8 mouse cellular contexts compared by ENCODE assay signal in genomic region chr4:116220071-116220650, GRCm38 (mm10). TPM values are rescaled to one million over a fixed set of nuclear protein-coding genes. Genes with fewer than 3 reads are reported as not detected.
DNase-seq lines count a peak whose midpoint lies in the region; ATAC-seq and TF ChIP-seq lines count a peak whose summit lies in the region.

No protein-coding gene starts in this region.

- intact Hi-C loops in gastrocnemius, postnatal 36 days (cut with DNase I), result no loop called here

- ATAC-seq in liver, embryonic 11.5 days (replicated peaks; ENCODE audit: low FRiP score), result no peak
- ATAC-seq in forebrain, embryonic 16.5 days, result peak; percentile 0; the same call in 1 of the 2 replicates
- no peak for ATAC-seq in intestine, postnatal 0 days

- peak overlapping the region; percentile 94 for H3K27ac ChIP-seq in liver, embryonic 11.5 days (ENCODE audit: low read depth, low read length)
- H3K27ac ChIP-seq in forebrain, embryonic 16.5 days (ENCODE audit: low read length), result peak overlapping the region; percentile 100
- peak overlapping the region; percentile 89 for H3K27ac ChIP-seq in intestine, postnatal 0 days (ENCODE audit: low read depth, low read length)
- H3K27ac ChIP-seq in midbrain, embryonic 10.5 days (replicated peaks), result peak overlapping the region; percentile 99

- no peak for TF ChIP-seq CTCF in intestine, postnatal 0 days (IDR thresholded peaks at IDR 0.05; ENCODE audit: low read depth)

- no peaks in the 10 kb centered on the region for H3K9me3 ChIP-seq in liver, embryonic 11.5 days (ENCODE audit: control insufficient read depth, low read length)
- no peaks in the 10 kb centered on the region for H3K9me3 ChIP-seq in forebrain, embryonic 16.5 days (ENCODE audit: control insufficient read depth, low read length)
- H3K9me3 ChIP-seq in intestine, postnatal 0 days (ENCODE audit: control insufficient read depth), result no peaks in the 10 kb centered on the region
- no peaks in the 10 kb centered on the region for H3K9me3 ChIP-seq in midbrain, embryonic 10.5 days (replicated peaks)

- 26% methylated on average over 6 of the region's 6 CpGs for WGBS in liver, embryonic 11.5 days
- 2% methylated on average over 6 of the region's 6 CpGs for whole genome bisulfite sequencing in forebrain, embryonic 16.5 days
- whole genome bisulfite sequencing in intestine, postnatal 0 days, result 23% methylated on average over 6 of the region's 6 CpGs
- WGBS in midbrain, embryonic 10.5 days, result 4% methylated on average over 6 of the region's 6 CpGs

- H3K36me3 ChIP-seq in liver, embryonic 11.5 days (ENCODE audit: control insufficient read depth, insufficient read depth, low read length), result no peaks in the 10 kb centered on the region
- H3K36me3 ChIP-seq in forebrain, embryonic 16.5 days (ENCODE audit: control insufficient read depth, insufficient read depth), result no peaks in the 10 kb centered on the region
- H3K36me3 ChIP-seq in intestine, postnatal 0 days (ENCODE audit: control insufficient read depth, insufficient read depth), result no peaks in the 10 kb centered on the region
- no peaks in the 10 kb centered on the region for H3K36me3 ChIP-seq in midbrain, embryonic 10.5 days

- H3K9ac ChIP-seq in liver, embryonic 11.5 days (ENCODE audit: low read depth, low read length), result peak overlapping the region; percentile 88
- peak overlapping the region; percentile 99 for H3K9ac ChIP-seq in forebrain, embryonic 16.5 days (replicated peaks; ENCODE audit: low read depth, low read length)
- peak overlapping the region; percentile 62 for H3K9ac ChIP-seq in intestine, postnatal 0 days (ENCODE audit: low read depth, low read length)

- peak overlapping the region; percentile 75 for H3K4me2 ChIP-seq in liver, embryonic 11.5 days
- H3K4me2 ChIP-seq in forebrain, embryonic 16.5 days (ENCODE audit: low read length), result peak overlapping the region; percentile 51
- peak overlapping the region; percentile 88 for H3K4me2 ChIP-seq in intestine, postnatal 0 days (replicated peaks; ENCODE audit: low read depth)

- H3K27me3 ChIP-seq in liver, embryonic 11.5 days (replicated peaks; ENCODE audit: control insufficient read depth, insufficient read depth, low read length), result no peaks in the 10 kb centered on the region
- H3K27me3 ChIP-seq in forebrain, embryonic 16.5 days (replicated peaks; ENCODE audit: control insufficient read depth, insufficient read depth, low read length), result no peaks in the 10 kb centered on the region
- H3K27me3 ChIP-seq in intestine, postnatal 0 days (replicated peaks; ENCODE audit: control insufficient read depth, insufficient read depth, low read length), result no peaks in the 10 kb centered on the region
- no peaks in the 10 kb centered on the region for H3K27me3 ChIP-seq in midbrain, embryonic 10.5 days (ENCODE audit: low read depth, poor library complexity, severe bottlenecking)

- H3K4me3 ChIP-seq in liver, embryonic 11.5 days (ENCODE audit: low read depth, low read length), result peak overlapping the region; percentile 81
- H3K4me3 ChIP-seq in forebrain, embryonic 16.5 days (replicated peaks; ENCODE audit: low read length), result peak overlapping the region; percentile 91
- H3K4me3 ChIP-seq in intestine, postnatal 0 days (ENCODE audit: low read depth, low read length), result peak overlapping the region; percentile 90
- peak overlapping the region; percentile 78 for H3K4me3 ChIP-seq in midbrain, embryonic 10.5 days

- DNase-seq in liver, embryonic 11.5 days (ENCODE audit: low spot score), result no peak
- DNase-seq in liver, result no peak
- DNase-seq in midbrain, embryonic 10.5 days (ENCODE audit: low spot score), result peak; percentile 16
- no peak for DNase-seq in gastrocnemius, postnatal 36 days
- no peak for DNase-seq in urinary bladder, postnatal 14 days (ENCODE audit: low spot score)
- no peak for DNase-seq in layer of hippocampus, adult 9-11 months

- H3K4me1 ChIP-seq in liver, embryonic 11.5 days (replicated peaks; ENCODE audit: control insufficient read depth, insufficient read depth, low read length), result peaks cover 3% of the 10 kb centered on the region; the same call in 1 of the 2 replicates
- H3K4me1 ChIP-seq in forebrain, embryonic 16.5 days (replicated peaks; ENCODE audit: control insufficient read depth, insufficient read depth, low read length), result peaks cover 8% of the 10 kb centered on the region
- H3K4me1 ChIP-seq in intestine, postnatal 0 days (replicated peaks; ENCODE audit: control insufficient read depth, insufficient read depth, low read length), result no peaks in the 10 kb centered on the region
- H3K4me1 ChIP-seq in midbrain, embryonic 10.5 days, result peaks cover 24% of the 10 kb centered on the region

RNA-seq across cellular contexts. Expression of gene Pik3r3, which starts 1.3 kb away (rescaled TPM):
- 6.3 and 6.7 TPM in 2 replicates for polyA plus RNA-seq in liver, embryonic 11.5 days (2014; fragmentation: Nextera tagmentation; extraction: Ambion mirVana)
- 83.3 and 86.9 TPM in 2 replicates for polyA plus RNA-seq in forebrain, embryonic 16.5 days (2015; fragmentation: Nextera tagmentation; extraction: Ambion mirVana)
- 2.9 and 3.5 TPM in 2 replicates for polyA plus RNA-seq in intestine, postnatal 0 days (2015; fragmentation: Nextera tagmentation; extraction: Ambion mirVana)
- polyA plus RNA-seq in midbrain, embryonic 10.5 days (2016; fragmentation: Nextera tagmentation; extraction: Ambion mirVana), result 46.0 and 68.7 TPM in 2 replicates
- total RNA-seq in gastrocnemius, postnatal 36 days (2021), result 1 to 10 TPM; 4.3 to 5.4 TPM

RNA-seq across cellular contexts. Expression of gene Gm49337, which starts 47.0 kb away (rescaled TPM):
- polyA plus RNA-seq in liver, embryonic 11.5 days (2014; fragmentation: Nextera tagmentation; extraction: Ambion mirVana), result not detected in 2 replicates
- polyA plus RNA-seq in forebrain, embryonic 16.5 days (2015; fragmentation: Nextera tagmentation; extraction: Ambion mirVana), result not detected in 2 replicates
- polyA plus RNA-seq in intestine, postnatal 0 days (2015; fragmentation: Nextera tagmentation; extraction: Ambion mirVana), result not detected in 2 replicates
- not detected in 2 replicates for polyA plus RNA-seq in midbrain, embryonic 10.5 days (2016; fragmentation: Nextera tagmentation; extraction: Ambion mirVana)
- under 1 TPM in 1 of 2 experiments, not detected in 1; 0.59 TPM for total RNA-seq in gastrocnemius, postnatal 36 days (2021)

RNA-seq across cellular contexts. Expression of gene 1700042G07Rik, which starts 47.0 kb away (rescaled TPM):
- not detected in 2 replicates for polyA plus RNA-seq in liver, embryonic 11.5 days (2014; fragmentation: Nextera tagmentation; extraction: Ambion mirVana)
- not detected in 2 replicates for polyA plus RNA-seq in forebrain, embryonic 16.5 days (2015; fragmentation: Nextera tagmentation; extraction: Ambion mirVana)
- not detected in 2 replicates for polyA plus RNA-seq in intestine, postnatal 0 days (2015; fragmentation: Nextera tagmentation; extraction: Ambion mirVana)
- polyA plus RNA-seq in midbrain, embryonic 10.5 days (2016; fragmentation: Nextera tagmentation; extraction: Ambion mirVana), result not detected in 2 replicates
- total RNA-seq in gastrocnemius, postnatal 36 days (2021), result not detected

RNA-seq across cellular contexts. Expression of gene Tspan1, which starts 52.8 kb away (rescaled TPM):
- polyA plus RNA-seq in liver, embryonic 11.5 days (2014; fragmentation: Nextera tagmentation; extraction: Ambion mirVana), result 0.11 TPM in 1 of 2 replicates, not detected in the other
- polyA plus RNA-seq in forebrain, embryonic 16.5 days (2015; fragmentation: Nextera tagmentation; extraction: Ambion mirVana), result 0.10 and 0.19 TPM in 2 replicates
- polyA plus RNA-seq in intestine, postnatal 0 days (2015; fragmentation: Nextera tagmentation; extraction: Ambion mirVana), result 40.1 and 63.8 TPM in 2 replicates
- polyA plus RNA-seq in midbrain, embryonic 10.5 days (2016; fragmentation: Nextera tagmentation; extraction: Ambion mirVana), result 0.06 TPM in 1 of 2 replicates, not detected in the other
- not detected for total RNA-seq in gastrocnemius, postnatal 36 days (2021)
